Mouse (Mus musculus) intestine, embryonic 14.5 days (tissue): Measurements from ENCODE around the gene Galr2. TPM values are rescaled to one million over a fixed set of nuclear protein-coding genes. Genes with fewer than 3 reads are reported as not detected.

ENCODE experiments used
- ATAC-seq: fragments of 200-750 bp; cut with Nextera tagmentation; replicated peaks from 2 replicates; pipeline ENCODE4 v1.8.0; 2017; ENCODE audit warnings: low read depth, moderate number of reproducible peaks, moderate TSS enrichment, moderate library complexity; ENCODE audit not compliant: low FRiP score, low TSS enrichment
- DNase-seq: peaks from one replicate; pipeline ENCODE4 v3.0.0-alpha.2; 2018; ENCODE audit warnings: low spot score
- H3K27ac ChIP-seq: fragments of 300-500 bp; sonication (generic); 2 replicates; pipeline ENCODE4 v1.5.1; 2014; ENCODE audit warnings: low read depth, mild to moderate bottlenecking, control low read depth
- H3K27me3 ChIP-seq: fragments of 300-500 bp; sonication (generic); replicated peaks from 2 replicates; pipeline ENCODE4 v1.6.1; 2014; ENCODE audit warnings: low read length, control low read depth; ENCODE audit not compliant: control insufficient read depth, insufficient read depth
- H3K36me3 ChIP-seq: fragments of 300-500 bp; sonication (generic); 2 replicates; pipeline ENCODE4 v1.6.1; 2014; ENCODE audit warnings: low read length, control low read depth; ENCODE audit not compliant: control insufficient read depth, insufficient read depth
- H3K4me1 ChIP-seq: fragments of 300-500 bp; sonication (generic); replicated peaks from 2 replicates; pipeline ENCODE4 v1.6.1; 2014; ENCODE audit warnings: low read length, control low read depth, mixed read lengths; ENCODE audit not compliant: control insufficient read depth, insufficient read depth
- H3K4me2 ChIP-seq: fragments of 300-500 bp; sonication (generic); 2 replicates; pipeline ENCODE4 v1.6.1; 2014; ENCODE audit warnings: low read length
- H3K4me3 ChIP-seq: fragments of 300-500 bp; sonication (generic); 2 replicates; pipeline ENCODE4 v1.5.1; 2014; ENCODE audit warnings: low read depth, low read length, control low read depth, mixed read lengths
- H3K9ac ChIP-seq: fragments of 300-500 bp; sonication (generic); 2 replicates; pipeline ENCODE4 v1.6.1; 2014; ENCODE audit warnings: mild to moderate bottlenecking, low read length
- H3K9me3 ChIP-seq: fragments of 300-500 bp; sonication (generic); 2 replicates; pipeline ENCODE4 v1.6.1; 2016; ENCODE audit warnings: low read length, control low read depth; ENCODE audit not compliant: control insufficient read depth
- WGBS: fragments of 180-500 bp; shearing (Covaris S2); extraction: QIAGEN DNeasy Blood & Tissue Kit; methylation state at CpG from one replicate; pipeline ENCODE4 v1.1.7; 2014; 5-methylcytosine and 5-hydroxymethylcytosine counted together
- polyA plus RNA-seq: library from polyadenylated mRNA; unstranded; fragments of >200 nt; fragmentation: Nextera tagmentation; extraction: Ambion mirVana; gene quantifications from 2 replicates; pipeline ENCODE4 v1.2.1, GENCODE M21; 2014

Galr2 gene
- polyA plus RNA-seq, 1 experiment from 2014 or later = 0.11 TPM

DNA sequence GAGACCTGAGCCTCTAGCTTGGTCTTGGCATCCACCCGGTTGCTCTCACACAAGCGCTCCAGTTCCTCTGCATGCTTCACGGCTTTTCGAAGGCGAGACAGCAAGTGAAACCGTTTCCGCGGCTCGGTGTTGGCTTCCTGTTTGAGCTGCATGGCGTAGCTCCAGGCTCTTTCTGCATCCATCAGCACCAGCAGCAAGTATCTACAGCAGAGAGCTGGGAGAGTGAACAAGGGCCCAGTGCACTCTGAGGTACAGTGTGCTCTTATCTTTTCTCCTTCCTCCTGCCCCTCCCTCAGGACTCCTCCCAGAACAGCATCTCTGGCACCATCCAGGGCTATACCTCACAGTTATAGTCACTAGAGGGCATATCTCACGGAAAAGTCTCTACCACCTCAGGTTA lies 15.4 kb upstream of the Galr2 start:
- ATAC-seq (no peak), DNase-seq (no peak)
- 95% methylated on average over 11 of the region's 11 CpGs for WGBS
- H3K4me1 ChIP-seq = no peaks in the 10 kb centered on the region
- H3K27me3 ChIP-seq = no peaks in the 10 kb centered on the region
- no peak overlapping the region for H3K4me3 ChIP-seq
- no peaks in the 10 kb centered on the region for H3K9me3 ChIP-seq
- no peak overlapping the region for H3K9ac ChIP-seq
- no peak overlapping the region for H3K27ac ChIP-seq
- peaks cover 99% of the 10 kb centered on the region for H3K36me3 ChIP-seq
- H3K4me2 ChIP-seq = no peak overlapping the region

DNA sequence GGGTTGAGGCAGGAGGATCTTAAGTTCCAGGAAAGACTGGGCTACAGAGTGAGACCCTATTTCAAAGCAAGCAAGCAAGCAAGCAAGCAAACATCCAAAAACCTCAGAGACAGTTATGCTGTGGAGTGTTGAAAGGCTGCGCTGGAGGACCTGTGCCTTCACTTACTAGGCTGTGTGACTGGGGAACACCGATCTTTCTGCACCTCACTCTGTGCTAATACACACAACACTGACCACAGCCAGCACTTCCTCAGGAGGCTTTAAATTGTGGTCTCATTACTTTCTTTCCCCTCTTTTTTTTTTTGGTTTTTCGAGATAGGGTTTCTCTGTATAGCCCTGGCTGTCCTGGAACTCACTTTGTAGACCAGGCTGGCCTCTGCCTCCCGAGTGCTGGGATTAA lies 14.9 kb upstream of the Galr2 start:
- Histone ChIP-seq H3K4me1 (no peaks in the 10 kb centered on the region), H3K36me3 (peaks cover 99% of the 10 kb centered on the region), H3K9me3 (no peaks in the 10 kb centered on the region)

DNA sequence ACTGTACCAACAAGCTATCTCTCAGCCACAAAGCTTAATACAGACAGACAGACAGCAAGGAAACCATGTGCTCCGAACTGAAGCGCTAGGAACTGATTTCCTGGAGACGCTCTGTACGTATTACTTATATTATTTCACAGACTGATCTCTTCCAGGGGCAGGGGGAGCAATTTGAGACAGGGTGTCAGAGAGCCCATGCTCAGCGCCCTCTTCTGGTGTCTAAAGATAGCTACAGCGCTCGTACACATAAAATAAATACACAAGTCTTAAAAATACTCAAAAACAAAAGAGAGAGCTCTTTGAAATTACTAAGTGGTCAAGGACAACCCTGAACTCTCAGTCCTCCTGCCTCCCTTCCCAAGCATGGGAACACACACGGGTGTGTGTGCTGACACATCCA lies 13.1 kb upstream of the Galr2 start:
- no peaks in the 10 kb centered on the region for H3K27me3 ChIP-seq
- H3K36me3 ChIP-seq = peaks cover 89% of the 10 kb centered on the region
- no peak overlapping the region for H3K4me3 ChIP-seq
- 86% methylated on average over 8 of the region's 8 CpGs for WGBS
- no peak overlapping the region for H3K27ac ChIP-seq
- H3K4me1 ChIP-seq = peaks cover 8% of the 10 kb centered on the region
- DNase-seq = no peak
- no peak overlapping the region for H3K4me2 ChIP-seq
- ATAC-seq = no peak
- H3K9me3 ChIP-seq = no peaks in the 10 kb centered on the region
- H3K9ac ChIP-seq = no peak overlapping the region

More for the DNA sequence above, 14.9 kb upstream of the Galr2 start:
- H3K4me3 ChIP-seq = no peak overlapping the region
- H3K27ac ChIP-seq = no peak overlapping the region
- DNase-seq = no peak
- 90% methylated on average over 4 of the region's 4 CpGs for WGBS
- no peaks in the 10 kb centered on the region for H3K27me3 ChIP-seq
- ATAC-seq = no peak
- H3K4me2 ChIP-seq = no peak overlapping the region
- H3K9ac ChIP-seq = no peak overlapping the region

DNA sequence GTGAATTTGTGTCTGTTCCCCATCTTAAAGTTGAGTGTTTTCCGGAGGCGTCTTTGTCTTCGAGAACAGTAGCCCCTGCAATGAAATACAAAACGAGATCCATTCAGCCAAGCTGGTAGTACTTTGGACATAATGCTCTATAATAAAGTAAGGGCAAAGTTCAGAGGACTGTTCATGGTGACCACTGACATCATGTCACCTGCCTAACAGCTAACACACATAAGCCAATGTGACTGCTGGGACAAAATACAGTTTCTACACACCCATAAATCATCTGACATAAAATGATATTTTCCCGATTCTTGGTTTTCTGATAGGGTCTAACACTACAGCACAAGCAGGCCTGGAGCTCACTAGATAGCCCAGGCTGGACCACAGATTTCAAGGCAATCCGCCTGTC lies 12.4 kb upstream of the Galr2 start:
- Histone ChIP-seq H3K4me3 (no peak overlapping the region), H3K9ac (no peak overlapping the region), H3K4me1 (peaks cover 13% of the 10 kb centered on the region), H3K4me2 (no peak overlapping the region), H3K27ac (no peak overlapping the region), H3K36me3 (peaks cover 83% of the 10 kb centered on the region), H3K27me3 (no peaks in the 10 kb centered on the region), H3K9me3 (no peaks in the 10 kb centered on the region)
- WGBS = 91% methylated on average over 6 of the region's 6 CpGs
- DNase-seq (no peak), ATAC-seq (no peak)

DNA sequence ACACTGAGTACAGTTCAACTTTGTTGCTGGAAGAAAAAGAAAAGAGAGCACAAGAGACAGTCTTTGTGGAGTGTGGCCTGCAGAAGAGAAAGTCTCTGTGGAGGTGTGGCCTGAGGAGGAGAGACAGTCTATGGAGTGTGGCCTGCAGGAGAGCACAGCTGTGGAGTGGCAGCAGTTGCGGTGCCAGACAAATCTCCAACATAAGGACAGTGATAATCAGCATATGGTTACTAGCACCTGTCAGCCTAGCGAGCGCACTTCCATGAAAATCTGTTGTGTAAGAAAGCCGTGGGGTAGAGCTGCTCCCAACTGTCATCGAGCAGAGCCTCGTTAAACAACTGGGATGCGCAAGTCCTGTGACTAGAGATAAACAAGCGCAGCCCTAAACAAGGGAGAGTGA lies 11.2 kb upstream of the Galr2 start:
- no peak for ATAC-seq
- Histone ChIP-seq H3K4me2 (no peak overlapping the region), H3K9ac (no peak overlapping the region), H3K36me3 (peaks cover 71% of the 10 kb centered on the region), H3K4me3 (no peak overlapping the region), H3K9me3 (no peaks in the 10 kb centered on the region), H3K4me1 (peaks cover 15% of the 10 kb centered on the region), H3K27me3 (no peaks in the 10 kb centered on the region), H3K27ac (no peak overlapping the region)
- no peak for DNase-seq
- 91% methylated on average over 8 of the region's 8 CpGs for whole genome bisulfite sequencing

DNA sequence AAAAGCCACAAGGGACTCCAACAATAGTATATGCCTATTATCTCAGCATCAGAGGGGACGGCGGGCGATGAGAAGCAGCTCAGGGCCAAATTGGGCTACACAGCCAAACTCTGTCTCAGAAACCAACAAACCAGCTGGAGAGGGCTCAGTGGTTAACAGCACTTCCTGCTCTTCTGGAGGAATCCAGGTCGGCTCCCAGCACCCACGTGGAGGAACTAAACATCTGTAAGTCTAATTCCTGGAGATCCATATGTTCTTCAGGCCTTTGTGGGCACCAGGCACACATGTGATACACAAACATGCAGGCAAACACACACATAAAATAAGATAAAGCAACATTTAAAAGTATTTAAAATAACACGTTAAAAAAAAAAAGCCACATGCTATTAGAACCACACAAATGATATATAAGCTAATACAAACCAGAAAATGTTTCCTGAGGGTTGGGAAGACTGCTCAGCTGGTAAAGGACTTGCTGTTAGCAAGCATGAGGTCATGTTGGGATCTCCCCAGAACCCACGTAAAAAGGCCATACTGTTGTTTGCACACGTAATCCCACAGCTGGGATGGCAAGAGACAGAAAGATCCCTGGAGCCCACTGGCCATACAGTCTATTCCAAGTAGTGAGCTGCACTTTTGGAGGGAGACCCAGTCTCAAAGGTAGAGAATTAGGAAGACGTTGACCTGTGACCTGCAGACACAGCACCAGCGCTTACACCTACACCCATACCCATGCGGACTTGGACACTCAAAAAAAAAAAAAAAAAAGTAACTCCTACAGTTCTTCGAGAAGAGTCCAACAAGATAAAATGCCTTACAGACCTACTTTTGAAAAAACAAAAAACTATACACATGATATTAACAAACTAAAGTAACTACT lies 7.9 kb upstream of the Galr2 start:
- Histone ChIP-seq H3K36me3 (peaks cover 39% of the 10 kb centered on the region), H3K4me2 (peak overlapping the region; percentile 86), H3K27me3 (no peaks in the 10 kb centered on the region), H3K4me3 (peak overlapping the region; percentile 99), H3K27ac (no peak overlapping the region), H3K4me1 (peaks cover 17% of the 10 kb centered on the region), H3K9ac (peak overlapping the region; percentile 92), H3K9me3 (no peaks in the 10 kb centered on the region)
- DNase-seq = no peak
- WGBS = 44% methylated on average over 12 of the region's 12 CpGs
- no peak for ATAC-seq

DNA sequence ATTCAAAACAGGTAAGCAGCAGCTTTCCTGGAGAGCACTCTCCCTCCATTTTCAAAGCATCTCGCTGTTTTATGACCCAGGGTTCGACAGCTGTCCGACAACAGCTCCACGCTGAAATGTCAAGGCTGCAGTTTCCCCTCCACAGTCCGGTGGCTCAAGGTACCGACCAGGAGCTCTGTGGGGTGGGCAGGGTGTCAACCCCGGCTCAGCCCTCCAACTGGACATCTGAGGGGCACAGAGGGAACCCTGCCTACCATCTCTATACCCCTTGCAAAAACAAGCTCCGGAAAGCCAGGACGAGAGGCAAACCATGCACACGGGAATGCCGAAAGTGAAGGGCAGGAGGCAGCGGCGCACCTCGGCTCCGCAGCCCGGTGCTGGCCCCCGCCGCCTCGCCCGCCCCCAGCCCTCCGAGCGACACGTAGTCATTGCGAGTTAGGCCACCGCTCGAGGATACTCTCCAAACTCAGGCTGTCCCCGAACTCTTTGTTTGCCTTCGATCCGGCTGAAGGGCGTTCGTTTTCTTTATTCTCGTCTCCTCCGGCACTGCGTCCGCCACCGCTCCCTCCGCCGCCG lies 7.2 kb upstream of the Galr2 start:
- Histone ChIP-seq H3K36me3 (peaks cover 32% of the 10 kb centered on the region), H3K27ac (peak overlapping the region; percentile 80), H3K4me2 (peak overlapping the region; percentile 86), H3K9ac (peak overlapping the region; percentile 92), H3K4me1 (peaks cover 17% of the 10 kb centered on the region), H3K4me3 (peak overlapping the region; percentile 99), H3K27me3 (no peaks in the 10 kb centered on the region), H3K9me3 (no peaks in the 10 kb centered on the region)
- DNase-seq (no peak), ATAC-seq (peak; percentile 50; the same call in 1 of the 2 replicates)
- 1% methylated on average over 31 of the region's 39 CpGs for WGBS

DNA sequence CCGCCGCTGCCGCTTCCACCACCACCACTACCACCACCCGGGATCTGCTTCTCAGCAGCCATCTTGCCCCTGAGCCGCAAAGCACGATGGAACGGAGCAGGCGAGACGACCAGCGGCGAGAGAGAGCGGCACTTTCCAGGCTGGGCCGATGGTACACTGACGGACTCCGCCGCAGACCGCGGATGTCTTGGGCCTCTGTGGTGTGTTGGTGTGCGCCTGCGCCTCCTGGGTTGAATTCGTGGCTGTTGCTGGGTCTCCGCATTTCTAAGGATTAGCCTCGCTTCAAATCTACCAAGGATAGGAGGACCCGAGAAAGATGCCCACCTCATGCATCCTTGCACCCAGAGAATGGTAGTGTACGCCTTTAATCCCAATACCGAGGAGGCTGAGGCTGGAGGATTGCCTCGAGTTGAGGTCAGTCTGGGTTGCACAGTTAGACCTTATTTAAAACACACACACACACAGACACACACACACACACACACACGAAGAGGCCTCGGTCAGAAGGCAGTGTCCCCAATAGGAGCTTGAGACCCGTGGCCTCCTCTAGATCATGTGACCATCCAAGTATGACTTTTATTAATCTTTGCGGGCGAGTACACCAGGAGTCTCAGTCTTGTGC lies 6.6 kb upstream of the Galr2 start, which contains the start of gene Srp68:
Gene Srp68, minus strand, starts transcription at position 173 of the 622 bp plus-strand sequence.
- Histone ChIP-seq H3K27ac (peak within 1 kb of the TSS; percentile 80), H3K4me3 (peak within 1 kb of the TSS; percentile 99), H3K9ac (peak within 1 kb of the TSS; percentile 92), H3K36me3 (peaks cover 26% of the 10 kb centered on the region), H3K4me2 (peak within 1 kb of the TSS; percentile 86), H3K9me3 (no peaks in the 10 kb centered on the region), H3K4me1 (peaks cover 17% of the 10 kb centered on the region), H3K27me3 (no peaks in the 10 kb centered on the region)
- peak; percentile 97 for ATAC-seq
- WGBS = 4% methylated on average over 32 of the region's 32 CpGs
- DNase-seq = peak; percentile 93
